Mouse (Mus musculus) heart, postnatal 0 days (tissue): ENCODE results near the gene Eif2b1.

Source experiments
- CTCF ChIP-seq: IDR thresholded peaks from 2 replicates; pipeline ENCODE4 v1.5.1; 2016; ENCODE audit warnings: antibody characterized with exemption, control low read depth, low read depth
- EP300 ChIP-seq: IDR thresholded peaks from 2 replicates; pipeline ENCODE4 v1.6.1; 2016; ENCODE audit warnings: antibody characterized with exemption, low read depth

DNA sequence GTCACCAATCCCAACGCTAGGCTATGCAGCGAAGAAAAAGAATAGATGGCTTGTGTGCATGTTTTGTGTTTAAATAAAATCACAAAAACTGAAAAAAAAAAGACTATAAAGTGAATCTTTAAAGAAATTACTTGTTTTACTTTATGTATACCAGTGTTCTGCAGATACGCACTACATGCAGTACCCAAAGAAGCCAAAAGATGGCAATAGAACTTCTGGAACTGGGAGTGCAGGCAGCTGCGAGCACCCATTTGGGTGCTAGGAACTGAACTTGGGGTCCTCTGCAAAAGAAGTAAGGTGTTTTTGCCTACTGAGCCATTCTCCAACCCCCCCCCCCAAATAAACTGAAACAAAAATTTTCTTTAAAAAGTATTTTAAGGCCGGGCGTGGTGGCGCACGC, 55.9 kb downstream of the Eif2b1 start:
- TF ChIP-seq CTCF (peak; percentile 11; the same call in 1 of the 2 replicates), EP300 (no peak)
